Mouse (Mus musculus) liver, embryonic 14.5 days (tissue): ENCODE measurements around the gene Slc45a2.

Source experiments
- CTCF ChIP-seq: IDR thresholded peaks from 2 replicates; pipeline ENCODE4 v1.5.1; 2016; ENCODE audit warnings: antibody characterized with exemption, low read depth, control low read depth
- EP300 ChIP-seq: IDR thresholded peaks from 2 replicates; pipeline ENCODE4 v1.6.1; 2016; ENCODE audit warnings: antibody characterized with exemption, low read depth

- TF ChIP-seq CTCF: no peak
- TF ChIP-seq EP300: no peak
Observed at GRCm38 (mm10) chr15:10969439-10969838, 31.1 kb upstream of the Slc45a2 start.
